In genomic region chr2:9888913-9889650, GRCm38 (mm10) we compare ENCODE assay signal across 8 mouse cellular contexts. TPM values are rescaled to one million over a fixed set of nuclear protein-coding genes. Genes with fewer than 3 reads are reported as not detected.
A peak's percentile ranks its signal among the peaks of the same experiment; 100 is the strongest.
DNase-seq lines count a peak whose midpoint lies in the region; ATAC-seq and TF ChIP-seq lines count a peak whose summit lies in the region.

TSS of gene 9230102O04Rik (minus strand) at chr2:9889540.

- H3K27me3 ChIP-seq in heart, embryonic 10.5 days (ENCODE audit: insufficient read depth, poor library complexity, severe bottlenecking), result peaks cover 97% of the 10 kb centered on the region
- peaks cover 96% of the 10 kb centered on the region for H3K27me3 ChIP-seq in hindbrain, embryonic 13.5 days
- peaks cover 10% of the 10 kb centered on the region; the same call in 1 of the 2 replicates for H3K27me3 ChIP-seq in liver, adult 2 months (ENCODE audit: control insufficient read depth, insufficient read depth, low read length)
- peaks cover 62% of the 10 kb centered on the region for H3K27me3 ChIP-seq in neural tube, embryonic 14.5 days (ENCODE audit: control insufficient read depth, insufficient read depth, low read length)

- DNase-seq in heart, embryonic 10.5 days (ENCODE audit: low spot score), result no peak
- no peak for DNase-seq in heart, postnatal 25 days (ENCODE audit: low spot score)
- DNase-seq in embryo, embryonic 10.5 days (ENCODE audit: low spot score), result peak; percentile 74
- peak; percentile 19 for DNase-seq in liver, adult 2 months (ENCODE audit: extremely low read depth, low read depth, low spot score)
- no peak for DNase-seq in cerebellum, adult 18-20 months

- no peak within 1 kb of the TSS for H3K27ac ChIP-seq in heart, embryonic 10.5 days
- no peak within 1 kb of the TSS for H3K27ac ChIP-seq in hindbrain, embryonic 13.5 days
- no peak within 1 kb of the TSS for H3K27ac ChIP-seq in liver, adult 2 months (replicated peaks; ENCODE audit: insufficient read depth, low read depth, low read length)
- H3K27ac ChIP-seq in neural tube, embryonic 14.5 days (ENCODE audit: low read depth, low read length), result no peak within 1 kb of the TSS

- peak within 1 kb of the TSS; percentile 41 for H3K4me2 ChIP-seq in hindbrain, embryonic 13.5 days
- peak within 1 kb of the TSS; percentile 14; the same call in 1 of the 2 replicates for H3K4me2 ChIP-seq in neural tube, embryonic 14.5 days (ENCODE audit: low read depth, low read length)

- H3K79me2 ChIP-seq in liver, adult 2 months (ENCODE audit: control insufficient read depth, insufficient read depth, low read length), result no peaks in the 10 kb centered on the region

- no peaks in the 10 kb centered on the region for H3K9me3 ChIP-seq in heart, embryonic 10.5 days
- no peaks in the 10 kb centered on the region for H3K9me3 ChIP-seq in hindbrain, embryonic 13.5 days
- no peaks in the 10 kb centered on the region for H3K9me3 ChIP-seq in neural tube, embryonic 14.5 days (ENCODE audit: control insufficient read depth, low read length)

- intact Hi-C loops in heart, postnatal 25 days (cut with DNase I), result loop anchor here (5.0 to 10.0 kb wide), 3 partner anchors 118 to 1214 kb away; no protein-coding TSS in a partner anchor

- ATAC-seq in hindbrain, embryonic 13.5 days (ENCODE audit: low FRiP score), result peak; percentile 67
- peak; percentile 65 for ATAC-seq in neural tube, embryonic 14.5 days (ENCODE audit: low read depth)
- ATAC-seq in erythroblast, adult 5-6 weeks (replicated peaks; ENCODE audit: low FRiP score, poor library complexity, severe bottlenecking), result no peak

- WGBS in heart, embryonic 10.5 days, result 0% methylated on average over 30 of the region's 30 CpGs
- WGBS in hindbrain, embryonic 13.5 days, result under 1% methylated on average over 30 of the region's 30 CpGs
- WGBS in liver, adult 2 months, result 1% methylated on average over 30 of the region's 30 CpGs
- WGBS in neural tube, embryonic 14.5 days, result under 1% methylated on average over 30 of the region's 30 CpGs

- TF ChIP-seq CTCF in liver, adult 2 months (IDR thresholded peaks at IDR 0.05; ENCODE audit: low read depth, low read length), result peak; percentile 57

- TF ChIP-seq POLR2A in liver, adult 2 months (IDR thresholded peaks at IDR 0.05; ENCODE audit: extremely low read depth, insufficient read depth, low read length), result no peak

- peak within 1 kb of the TSS; percentile 55 for H3K4me3 ChIP-seq in heart, embryonic 10.5 days
- peak within 1 kb of the TSS; percentile 23 for H3K4me3 ChIP-seq in hindbrain, embryonic 13.5 days
- no peak within 1 kb of the TSS for H3K4me3 ChIP-seq in liver, adult 2 months (ENCODE audit: insufficient read depth, low read depth, low read length)
- H3K4me3 ChIP-seq in neural tube, embryonic 14.5 days (ENCODE audit: low read depth, low read length), result no peak within 1 kb of the TSS

- peaks cover 19% of the 10 kb centered on the region for H3K4me1 ChIP-seq in heart, embryonic 10.5 days
- H3K4me1 ChIP-seq in hindbrain, embryonic 13.5 days (replicated peaks), result peaks cover 7% of the 10 kb centered on the region; the same call in 1 of the 2 replicates
- H3K4me1 ChIP-seq in liver, adult 2 months (ENCODE audit: control insufficient read depth, insufficient read depth, low read length), result no peaks in the 10 kb centered on the region
- no peaks in the 10 kb centered on the region for H3K4me1 ChIP-seq in neural tube, embryonic 14.5 days (ENCODE audit: control insufficient read depth, insufficient read depth, low read length)

- no peaks in the 10 kb centered on the region for H3K36me3 ChIP-seq in heart, embryonic 10.5 days
- H3K36me3 ChIP-seq in hindbrain, embryonic 13.5 days, result no peaks in the 10 kb centered on the region
- H3K36me3 ChIP-seq in liver, adult 2 months (ENCODE audit: control insufficient read depth, insufficient read depth, low read length), result no peaks in the 10 kb centered on the region
- no peaks in the 10 kb centered on the region for H3K36me3 ChIP-seq in neural tube, embryonic 14.5 days (ENCODE audit: control insufficient read depth, insufficient read depth, low read length)

- 0 out of 2 replicates have a peak within 1 kb of the TSS, but pooled peaks have one; percentile 1 for H3K9ac ChIP-seq in hindbrain, embryonic 13.5 days
- no peak within 1 kb of the TSS for H3K9ac ChIP-seq in liver, adult 2 months (ENCODE audit: low read depth, low read length)
- H3K9ac ChIP-seq in neural tube, embryonic 14.5 days (replicated peaks; ENCODE audit: low read depth, low read length), result no peak within 1 kb of the TSS

RNA-seq across cellular contexts. Expression of gene 9230102O04Rik, which starts in this region (rescaled TPM):
- polyA plus RNA-seq in heart, embryonic 10.5 days (2016; fragmentation: Nextera tagmentation; extraction: Ambion mirVana), result 0.76 TPM in 1 of 2 replicates, not detected in the other
- total RNA-seq in heart, postnatal 25 days (2021), result not detected
- polyA plus RNA-seq in hindbrain, embryonic 13.5 days (2015; fragmentation: Nextera tagmentation; extraction: Ambion mirVana), result 1.4 and 2.7 TPM in 2 replicates
- total RNA-seq in liver, adult 2 months (2014; rRNA removed), result not detected in 2 replicates
- not detected in 2 replicates for polyA plus RNA-seq in liver, adult 2 months (2012; rRNA removed)
- polyA plus RNA-seq in neural tube, embryonic 14.5 days (2014; fragmentation: Nextera tagmentation; extraction: Ambion mirVana), result 0.46 TPM in 1 of 2 replicates, not detected in the other
- total RNA-seq in erythroblast, adult 5-6 weeks (2015; ENCODE audit: low replicate concordance), result not detected in 2 replicates
- not detected in 2 replicates for total RNA-seq in erythroblast, adult 5-6 weeks (2017; ENCODE audit: low replicate concordance)

Comparison
In these comparisons a context has a peak if more than half of its experiments do, and no peak if none do; other contexts are left out.
1. Peak in DNase-seq in liver, adult 2 months; RNA of the gene not detected or under 1 TPM.
2. Peak in ATAC-seq and H3K4me2 ChIP-seq in neural tube, embryonic 14.5 days; RNA of the gene not detected or under 1 TPM.
3. H3K4me3 ChIP-seq: peak in heart, embryonic 10.5 days (single experiment) and hindbrain, embryonic 13.5 days (single experiment); none in liver, adult 2 months (single experiment) and neural tube, embryonic 14.5 days (single experiment).